Mouse (Mus musculus) layer of hippocampus, postnatal 10 days (tissue): ENCODE data around the gene Tctex1d4. TPM values are rescaled to one million over a fixed set of nuclear protein-coding genes. Genes with fewer than 3 reads are reported as not detected.

Source experiments
- DNase-seq, 2 experiments: peaks; one replicate each; pipeline ENCODE4 v3.0.0; 2021; ENCODE audit warnings: low spot score in 2 of 2
- total RNA-seq, 2 experiments: library from RNA; stranded (reverse); gene quantifications; 2 replicates each; pipeline ENCODE4 v1.2.3; 2021

The Tctex1d4 gene
- total RNA-seq, 2 experiments from 2014 or later: 1.1 to 1.5 TPM

- DNase-seq: no peak
Observed at GRCm38 (mm10) chr4:117119636-117120035, 7.0 kb upstream of the Tctex1d4 start.

GRCm38 (mm10) chr4:117120052-117120444 is 6.5 kb upstream of the Tctex1d4 start:
- DNase-seq: no peak

GRCm38 (mm10) chr4:117120445-117121414 is 5.9 kb upstream of the Tctex1d4 start:
- peak; percentile 88 to 89 for DNase-seq

- DNase-seq: no peak
Observed at GRCm38 (mm10) chr4:117122209-117122608, 4.4 kb upstream of the Tctex1d4 start.

- no peak for DNase-seq
Observed at GRCm38 (mm10) chr4:117123546-117124217, 2.9 kb upstream of the Tctex1d4 start.

GRCm38 (mm10) chr4:117124218-117124517 is 2.4 kb upstream of the Tctex1d4 start:
- no peak for DNase-seq

GRCm38 (mm10) chr4:117124518-117125347 is 1.9 kb upstream of the Tctex1d4 start:
- DNase-seq: peak in 1 of 2 experiments; percentile 37

- DNase-seq: peak; percentile 81 to 83
Observed at GRCm38 (mm10) chr4:117125348-117125909, 1.2 kb upstream of the Tctex1d4 start, which contains the start of gene Btbd19. TSS of gene Btbd19 (minus strand) at chr4:117125725.

GRCm38 (mm10) chr4:117125910-117126674 is 502 bp upstream of the Tctex1d4 start:
- DNase-seq: peak; percentile 37 to 53

GRCm38 (mm10) chr4:117127991-117128686 is 1.5 kb downstream of the Tctex1d4 start:
- DNase-seq: no peak

- DNase-seq: no peak
Observed at GRCm38 (mm10) chr4:117130790-117131189, 4.2 kb downstream of the Tctex1d4 start.

GRCm38 (mm10) chr4:117131198-117131597 is 4.6 kb downstream of the Tctex1d4 start:
- DNase-seq: no peak

- no peak for DNase-seq
Observed at GRCm38 (mm10) chr4:117131890-117132793, 5.5 kb downstream of the Tctex1d4 start.

- no peak for DNase-seq
Observed at GRCm38 (mm10) chr4:117132794-117133143, 6.2 kb downstream of the Tctex1d4 start.

- peak; percentile 40 to 43 for DNase-seq
Observed at GRCm38 (mm10) chr4:117133366-117133796, 6.8 kb downstream of the Tctex1d4 start.

- peak; percentile 98 to 99 for DNase-seq
Observed at GRCm38 (mm10) chr4:117133817-117134600, 7.4 kb downstream of the Tctex1d4 start, which contains the start of gene Plk3. TSS of gene Plk3 (minus strand) at chr4:117133963.

- no peak for DNase-seq
Observed at GRCm38 (mm10) chr4:117134601-117134995, 8.0 kb downstream of the Tctex1d4 start.

GRCm38 (mm10) chr4:117136034-117136433 is 9.4 kb downstream of the Tctex1d4 start:
- DNase-seq: no peak
